9 mouse cellular contexts compared by ENCODE assay signal in the genomic region with DNA sequence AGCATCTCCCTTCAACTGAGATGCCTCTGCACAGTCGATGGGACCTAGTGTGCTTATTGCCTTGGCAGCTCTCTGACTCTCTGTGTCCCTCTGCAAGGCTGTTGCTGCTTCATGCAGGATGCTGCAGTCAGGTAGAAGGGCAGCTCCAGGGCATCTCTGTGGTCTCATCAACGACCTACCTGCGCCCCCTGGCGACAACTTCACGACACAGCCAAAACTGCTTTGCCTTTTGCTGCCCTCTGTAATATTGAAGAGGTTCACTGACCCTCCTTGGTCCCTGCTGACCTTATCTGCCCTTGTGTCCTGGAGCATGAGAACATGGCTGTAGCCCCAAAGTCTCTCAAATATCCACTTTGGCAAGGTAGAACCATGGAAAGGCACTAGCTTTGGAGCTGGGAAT.
A peak's percentile ranks its signal among the peaks of the same experiment; 100 is the strongest.
DNase-seq lines count a peak whose midpoint lies in the region; ATAC-seq and TF ChIP-seq lines count a peak whose summit lies in the region.
"Had no signal": no experiment of that assay in that cellular context is flagged by ENCODE, and none has a peak within 500 bp of the region (broad histone marks: within the 10 kb centered on the region; RNA-seq: fewer than 3 reads in every experiment).

No protein-coding gene starts in this region.

- WGBS in kidney, embryonic 14.5 days = 6% methylated on average over 5 of the region's 5 CpGs
- 4% methylated on average over 5 of the region's 5 CpGs for WGBS in hindbrain, embryonic 10.5 days
- 3% methylated on average over 5 of the region's 5 CpGs for WGBS in neural tube, embryonic 14.5 days

- DNase-seq in kidney, adult 18-20 months = peak; percentile 19
- DNase-seq in Patski (ENCODE audit: low read depth, low spot score) = no peak
- peak; percentile 52 to 68 for DNase-seq in cerebellum, postnatal 4 days (ENCODE audit: low spot score in 2 of 2)
- peak; percentile 62 for DNase-seq in hindbrain, embryonic 10.5 days (ENCODE audit: low spot score)
- DNase-seq in left cerebral cortex, adult 8-10 months (ENCODE audit: low spot score in 2 of 2) = peak; percentile 10 to 40
- DNase-seq in B cell, adult 2 months = no peak
- DNase-seq: liver, embryonic 13.5 days had no signal

- no peak; the same call in 1 of the 2 replicates for ATAC-seq in kidney, embryonic 14.5 days (ENCODE audit: low FRiP score, low TSS enrichment)
- ATAC-seq in Patski = peak; percentile 35
- ATAC-seq in neural tube, embryonic 14.5 days (ENCODE audit: low read depth) = peak; percentile 83

- no peaks in the 10 kb centered on the region for H3K27me3 ChIP-seq in kidney, embryonic 14.5 days (ENCODE audit: control insufficient read depth, insufficient read depth, low read length)
- no peaks in the 10 kb centered on the region for H3K27me3 ChIP-seq in Patski
- H3K27me3 ChIP-seq in hindbrain, embryonic 10.5 days (ENCODE audit: insufficient read depth, poor library complexity, severe bottlenecking) = no peaks in the 10 kb centered on the region
- no peaks in the 10 kb centered on the region for H3K27me3 ChIP-seq in neural tube, embryonic 14.5 days (ENCODE audit: control insufficient read depth, insufficient read depth, low read length)
- H3K27me3 ChIP-seq: liver, embryonic 13.5 days had no signal

- H3K4me2 ChIP-seq in kidney, embryonic 14.5 days (replicated peaks; ENCODE audit: low read depth, low read length) = no peak overlapping the region
- no peak overlapping the region for H3K4me2 ChIP-seq in neural tube, embryonic 14.5 days (ENCODE audit: low read depth, low read length)
- H3K4me2 ChIP-seq: liver, embryonic 13.5 days had no signal

- no peaks in the 10 kb centered on the region for H3K36me3 ChIP-seq in kidney, embryonic 14.5 days (ENCODE audit: control insufficient read depth, insufficient read depth, low read length)
- no peaks in the 10 kb centered on the region for H3K36me3 ChIP-seq in hindbrain, embryonic 10.5 days
- H3K36me3 ChIP-seq in neural tube, embryonic 14.5 days (ENCODE audit: control insufficient read depth, insufficient read depth, low read length) = no peaks in the 10 kb centered on the region
- H3K36me3 ChIP-seq: liver, embryonic 13.5 days had no signal

- CTCF ChIA-PET in Patski (lab: Charles Lee) = interaction anchor here (0.7 to 1.6 kb wide), 4 partner anchors 11 to 173 kb away, joined by 3 to 7 read pairs (median 3); no protein-coding TSS in a partner anchor

- H3K27ac ChIP-seq in kidney, embryonic 14.5 days (ENCODE audit: low read depth, low read length) = no peak overlapping the region
- no peak overlapping the region for H3K27ac ChIP-seq in hindbrain, embryonic 10.5 days
- H3K27ac ChIP-seq in neural tube, embryonic 14.5 days (ENCODE audit: low read depth, low read length) = no peak overlapping the region
- H3K27ac ChIP-seq: liver, embryonic 13.5 days had no signal

- no peak overlapping the region for H3K4me3 ChIP-seq in kidney, embryonic 14.5 days (ENCODE audit: low read length)
- H3K4me3 ChIP-seq in hindbrain, embryonic 10.5 days = no peak overlapping the region
- no peak overlapping the region for H3K4me3 ChIP-seq in neural tube, embryonic 14.5 days (ENCODE audit: low read depth, low read length)
- H3K4me3 ChIP-seq: liver, embryonic 13.5 days had no signal

- H3K9me3 ChIP-seq in kidney, embryonic 14.5 days (ENCODE audit: control insufficient read depth, low read length) = no peaks in the 10 kb centered on the region
- H3K9me3 ChIP-seq in hindbrain, embryonic 10.5 days = no peaks in the 10 kb centered on the region
- no peaks in the 10 kb centered on the region for H3K9me3 ChIP-seq in neural tube, embryonic 14.5 days (ENCODE audit: control insufficient read depth, low read length)
- H3K9me3 ChIP-seq: liver, embryonic 13.5 days had no signal

- no peak overlapping the region for H3K9ac ChIP-seq in kidney, embryonic 14.5 days (ENCODE audit: low read depth, low read length)
- no peak overlapping the region for H3K9ac ChIP-seq in neural tube, embryonic 14.5 days (replicated peaks; ENCODE audit: low read depth, low read length)
- H3K9ac ChIP-seq: liver, embryonic 13.5 days had no signal

- POLR2A ChIA-PET in Patski (lab: Charles Lee) = no interaction called here

- no peaks in the 10 kb centered on the region for H3K4me1 ChIP-seq in kidney, embryonic 14.5 days (ENCODE audit: control insufficient read depth, insufficient read depth, low read length)
- H3K4me1 ChIP-seq in hindbrain, embryonic 10.5 days (replicated peaks) = no peaks in the 10 kb centered on the region
- no peaks in the 10 kb centered on the region for H3K4me1 ChIP-seq in neural tube, embryonic 14.5 days (ENCODE audit: control insufficient read depth, insufficient read depth, low read length)
- H3K4me1 ChIP-seq: liver, embryonic 13.5 days had no signal

- in situ Hi-C loops in Patski (cut with MboI; ENCODE audit: low pct_unique_long_range_greater_than_20kb) = no loop called here

- peak; percentile 62 for TF ChIP-seq CTCF in Patski (IDR thresholded peaks at IDR 0.05)

Comparison
In these comparisons a context has a peak if more than half of its experiments do, and no peak if none do; other contexts are left out.
1. DNase-seq: peak in kidney, adult 18-20 months (single experiment), cerebellum, postnatal 4 days (2 of 2), hindbrain, embryonic 10.5 days (single experiment) and left cerebral cortex, adult 8-10 months (2 of 2); none in Patski (single experiment) and B cell, adult 2 months (0 of 2).